Mouse (Mus musculus): ENCODE measurements at regions not wholly inside any gene's neighbourhood (a gene's known extent, or its start where the extent isn't known, plus 50 kb on each side); places are given as distances from the start of the nearest gene placed in this dataset.

DNA sequence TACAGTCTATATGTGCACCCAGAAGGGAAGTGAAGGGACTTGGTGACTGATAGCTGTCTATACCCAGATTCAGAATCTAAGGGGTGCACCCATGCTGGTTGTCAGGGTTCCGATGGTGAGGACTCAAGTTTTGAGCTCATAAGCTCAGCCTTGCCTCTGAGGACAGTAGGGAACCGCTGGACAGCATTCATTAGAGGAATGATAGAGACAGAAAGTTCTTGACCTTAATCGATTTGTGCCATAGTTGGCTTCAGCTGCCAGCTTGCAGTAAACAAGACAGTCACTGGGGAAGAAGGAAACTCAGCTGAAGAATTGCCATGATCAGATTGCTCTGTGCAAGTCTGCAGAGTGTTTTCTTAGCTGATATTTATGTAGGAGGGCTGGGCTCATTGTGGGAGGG is 96.0 kb downstream of the Dmrta2 start:
- TF ChIP-seq POLR2A (IDR thresholded peaks at IDR 0.05; ENCODE audit: extremely low read depth, insufficient read depth, low read length) (no peak), CTCF (IDR thresholded peaks at IDR 0.05; ENCODE audit: low read depth, low read length) (no peak)

Data from liver, adult 2 months (tissue).